Mouse (Mus musculus): Measurements from ENCODE around the gene Rapgef6. TPM values are rescaled to one million over a fixed set of nuclear protein-coding genes. Genes with fewer than 3 reads are reported as not detected.

The Rapgef6 gene
- polyA plus RNA-seq, 1 experiment = 12.1 TPM

DNA sequence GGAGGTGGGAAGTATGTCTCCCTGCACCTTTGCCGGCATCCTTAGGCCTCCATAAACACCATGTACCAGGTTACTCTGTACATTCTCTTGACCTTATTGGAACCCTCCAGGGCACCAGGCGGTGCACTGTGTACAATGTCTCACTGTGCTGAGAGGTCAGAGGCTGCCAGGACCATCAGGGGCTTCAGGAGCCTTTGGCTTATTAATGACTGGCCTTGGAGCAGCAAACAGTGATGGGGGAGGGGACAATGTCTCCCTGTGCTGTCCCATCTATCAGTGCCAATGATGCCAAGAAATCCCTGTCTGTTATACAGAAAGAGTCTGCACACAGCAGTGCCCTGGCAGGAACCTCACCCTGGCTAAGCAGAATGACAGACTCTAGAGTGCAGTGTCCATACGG is 195.2 kb downstream of the Rapgef6 start:
- no peak for DNase-seq
- Histone ChIP-seq H3K36me3 (ENCODE audit: control insufficient read depth, insufficient read depth, low read length) (no peaks in the 10 kb centered on the region), H3K4me3 (ENCODE audit: insufficient read depth, low read depth, low read length) (no peak overlapping the region), H3K27me3 (replicated peaks; ENCODE audit: control insufficient read depth, insufficient read depth, low read length) (no peaks in the 10 kb centered on the region), H3K27ac (ENCODE audit: insufficient read depth, low read depth, low read length) (no peak overlapping the region), H3K4me1 (ENCODE audit: control insufficient read depth, insufficient read depth, low read length) (no peaks in the 10 kb centered on the region)
- no peak for TF ChIP-seq CTCF (conservative IDR thresholded peaks at IDR 0.05; ENCODE audit: insufficient read depth, insufficient read length, low read depth, low read length)
- 94% methylated on average over 3 of the region's 3 CpGs for WGBS

DNA sequence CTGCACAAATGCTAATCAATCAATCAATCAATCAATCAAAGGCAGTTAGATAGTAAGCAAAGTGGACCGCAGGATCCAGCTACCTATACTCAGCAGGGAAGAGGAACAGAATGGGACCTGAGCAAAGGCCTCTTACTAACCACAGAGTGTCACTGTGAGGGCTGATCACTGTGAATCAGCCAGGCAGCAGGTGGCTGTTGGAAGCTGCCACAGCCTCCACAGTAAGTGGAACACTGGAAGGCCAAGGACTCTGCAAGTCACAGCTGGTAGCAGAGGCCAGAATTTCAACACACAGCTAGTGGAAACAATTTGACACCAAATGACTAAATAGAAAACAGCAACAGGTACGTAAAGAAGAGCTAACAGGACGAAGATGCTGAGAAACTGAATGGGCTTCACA is 196.0 kb downstream of the Rapgef6 start:
- H3K27ac ChIP-seq (ENCODE audit: insufficient read depth, low read depth, low read length) = no peak overlapping the region
- WGBS = 98% methylated on average over 3 of the region's 3 CpGs
- H3K36me3 ChIP-seq (ENCODE audit: control insufficient read depth, insufficient read depth, low read length) = no peaks in the 10 kb centered on the region
- H3K27me3 ChIP-seq (replicated peaks; ENCODE audit: control insufficient read depth, insufficient read depth, low read length) = no peaks in the 10 kb centered on the region
- no peaks in the 10 kb centered on the region for H3K4me1 ChIP-seq (ENCODE audit: control insufficient read depth, insufficient read depth, low read length)
- TF ChIP-seq POLR2A (IDR thresholded peaks at IDR 0.05; ENCODE audit: low read depth, low read length) (no peak), CTCF (conservative IDR thresholded peaks at IDR 0.05; ENCODE audit: insufficient read depth, insufficient read length, low read depth, low read length) (no peak)
- H3K4me3 ChIP-seq (ENCODE audit: insufficient read depth, low read depth, low read length) = no peak overlapping the region
- no peak for DNase-seq

DNA sequence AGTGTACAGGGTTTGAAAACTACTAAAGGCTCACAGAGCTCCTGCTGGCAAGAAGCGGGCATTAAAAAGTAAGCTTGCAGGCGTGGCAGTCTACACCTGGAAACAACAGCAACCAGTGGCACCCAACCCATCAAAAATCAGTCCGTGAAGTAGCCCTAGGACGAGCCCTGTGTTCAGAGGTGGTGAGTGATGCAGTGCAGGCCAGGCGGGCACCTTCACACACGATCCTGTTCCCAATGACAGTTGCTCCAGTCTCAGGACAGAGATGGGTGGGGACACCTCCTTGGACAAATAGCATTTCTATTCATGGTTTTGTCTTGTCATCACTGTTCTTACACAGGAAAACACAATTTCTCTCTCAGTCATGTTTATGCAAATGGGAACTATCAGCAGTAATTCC is 199.4 kb downstream of the Rapgef6 start:
- Histone ChIP-seq H3K27me3 (replicated peaks; ENCODE audit: control insufficient read depth, insufficient read depth, low read length) (no peaks in the 10 kb centered on the region), H3K4me3 (ENCODE audit: insufficient read depth, low read depth, low read length) (no peak overlapping the region), H3K4me1 (ENCODE audit: control insufficient read depth, insufficient read depth, low read length) (no peaks in the 10 kb centered on the region), H3K36me3 (ENCODE audit: control insufficient read depth, insufficient read depth, low read length) (no peaks in the 10 kb centered on the region), H3K27ac (ENCODE audit: insufficient read depth, low read depth, low read length) (no peak overlapping the region)
- DNase-seq = no peak
- WGBS = 88% methylated on average over 6 of the region's 6 CpGs
- TF ChIP-seq CTCF (conservative IDR thresholded peaks at IDR 0.05; ENCODE audit: insufficient read depth, insufficient read length, low read depth, low read length) (no peak), POLR2A (IDR thresholded peaks at IDR 0.05; ENCODE audit: low read depth, low read length) (no peak)

DNA sequence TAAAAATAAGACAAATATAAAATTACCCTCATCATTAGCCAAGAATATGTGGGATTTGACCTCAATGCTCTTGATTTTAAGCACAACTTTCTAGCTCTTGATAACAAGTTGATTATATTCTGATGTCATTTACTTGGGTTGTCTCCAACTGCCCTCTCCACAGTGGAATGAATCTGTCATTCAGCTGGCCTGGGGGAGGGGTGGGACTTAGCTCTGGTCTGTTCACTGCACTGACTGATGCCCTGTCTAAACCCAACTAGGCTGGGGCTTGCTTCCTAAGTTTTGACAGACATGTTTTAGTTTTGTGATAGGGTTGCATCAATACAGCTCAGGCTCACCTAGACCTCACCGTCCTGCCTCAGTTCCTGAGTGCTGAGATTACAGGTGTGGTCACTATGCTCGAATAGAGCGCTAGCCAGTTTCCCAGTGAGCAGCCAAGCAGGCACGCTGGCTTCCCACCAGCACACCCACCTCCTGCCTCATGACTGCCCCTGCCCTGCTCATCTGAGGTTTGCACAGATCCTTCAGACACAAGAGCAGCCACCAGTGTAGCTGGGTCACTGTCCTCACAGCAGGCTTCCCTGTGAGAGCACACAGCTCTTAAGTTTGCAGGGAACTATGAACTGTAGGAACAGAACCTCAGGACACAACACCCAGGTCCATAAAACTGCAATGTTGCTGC is 201.8 kb downstream of the Rapgef6 start:
- TF ChIP-seq POLR2A (IDR thresholded peaks at IDR 0.05; ENCODE audit: low read depth, low read length) (no peak), CTCF (conservative IDR thresholded peaks at IDR 0.05; ENCODE audit: insufficient read depth, insufficient read length, low read depth, low read length) (no peak)
- Histone ChIP-seq H3K4me3 (ENCODE audit: insufficient read depth, low read depth, low read length) (no peak overlapping the region), H3K27ac (ENCODE audit: insufficient read depth, low read depth, low read length) (no peak overlapping the region), H3K27me3 (replicated peaks; ENCODE audit: control insufficient read depth, insufficient read depth, low read length) (no peaks in the 10 kb centered on the region), H3K4me1 (ENCODE audit: control insufficient read depth, insufficient read depth, low read length) (no peaks in the 10 kb centered on the region), H3K36me3 (ENCODE audit: control insufficient read depth, insufficient read depth, low read length) (no peaks in the 10 kb centered on the region)
- WGBS = 54% methylated on average over 4 of the region's 4 CpGs
- DNase-seq = peak; percentile 11

DNA sequence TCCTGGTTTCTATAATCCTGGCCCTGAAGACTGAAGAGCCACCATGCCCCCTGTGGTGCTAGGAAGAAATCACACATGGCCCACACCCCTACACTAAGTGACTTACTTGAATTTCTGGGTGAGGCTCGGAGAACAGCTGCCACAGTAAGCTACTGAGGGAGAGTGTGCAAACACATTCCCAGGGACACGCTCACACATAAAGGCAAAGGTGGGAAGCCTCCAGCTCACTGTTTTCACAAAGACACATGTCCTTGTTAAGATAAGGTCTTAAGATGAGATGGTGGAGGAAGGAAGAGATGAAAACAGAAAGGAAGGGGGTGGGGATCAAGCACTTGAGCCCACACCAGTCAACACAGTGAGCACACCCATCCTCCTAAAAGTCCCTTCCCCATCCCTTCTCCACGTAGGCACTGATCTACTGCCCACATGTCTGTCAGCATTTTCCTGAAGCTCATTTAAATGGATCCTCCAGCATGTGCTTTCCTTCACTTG is 204.0 kb downstream of the Rapgef6 start:
- no peak overlapping the region for H3K27ac ChIP-seq (ENCODE audit: insufficient read depth, low read depth, low read length)
- H3K36me3 ChIP-seq (ENCODE audit: control insufficient read depth, insufficient read depth, low read length) = no peaks in the 10 kb centered on the region
- 89% methylated on average over 3 of the region's 3 CpGs for WGBS
- H3K4me1 ChIP-seq (ENCODE audit: control insufficient read depth, insufficient read depth, low read length) = no peaks in the 10 kb centered on the region
- H3K4me3 ChIP-seq (ENCODE audit: insufficient read depth, low read depth, low read length) = no peak overlapping the region
- no peaks in the 10 kb centered on the region for H3K27me3 ChIP-seq (replicated peaks; ENCODE audit: control insufficient read depth, insufficient read depth, low read length)
- TF ChIP-seq POLR2A (IDR thresholded peaks at IDR 0.05; ENCODE audit: low read depth, low read length) (no peak), CTCF (conservative IDR thresholded peaks at IDR 0.05; ENCODE audit: insufficient read depth, insufficient read length, low read depth, low read length) (no peak)
- DNase-seq = no peak

DNA sequence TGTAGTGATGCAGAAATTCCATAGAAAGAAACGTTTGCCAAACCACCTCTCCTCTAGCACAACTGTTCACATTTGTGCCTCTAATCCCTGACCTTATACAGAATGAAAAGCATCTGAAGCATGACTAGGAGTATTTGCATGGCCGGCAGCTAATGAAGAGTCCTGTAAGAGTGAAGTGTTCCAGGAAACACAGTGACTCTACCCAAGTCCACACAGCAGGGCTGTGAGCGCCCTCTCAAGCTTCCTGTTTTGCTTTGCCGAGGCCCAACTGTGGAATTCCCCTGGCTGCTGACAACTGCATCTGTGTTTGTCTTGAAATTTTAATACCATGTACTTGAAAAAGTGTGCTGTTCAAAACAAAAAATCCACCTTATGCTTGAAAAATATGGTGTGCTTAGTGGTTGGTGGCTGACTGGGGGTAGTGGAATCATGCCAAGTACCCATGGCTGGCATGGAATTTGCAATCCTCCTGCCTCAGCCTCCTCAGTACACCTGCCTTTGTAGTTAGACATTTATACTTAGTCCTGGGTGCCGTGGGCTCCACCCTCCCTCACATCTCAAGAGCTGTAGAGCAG is 204.8 kb downstream of the Rapgef6 start:
- H3K27ac ChIP-seq (ENCODE audit: insufficient read depth, low read depth, low read length) = peak overlapping the region; percentile 22

DNA sequence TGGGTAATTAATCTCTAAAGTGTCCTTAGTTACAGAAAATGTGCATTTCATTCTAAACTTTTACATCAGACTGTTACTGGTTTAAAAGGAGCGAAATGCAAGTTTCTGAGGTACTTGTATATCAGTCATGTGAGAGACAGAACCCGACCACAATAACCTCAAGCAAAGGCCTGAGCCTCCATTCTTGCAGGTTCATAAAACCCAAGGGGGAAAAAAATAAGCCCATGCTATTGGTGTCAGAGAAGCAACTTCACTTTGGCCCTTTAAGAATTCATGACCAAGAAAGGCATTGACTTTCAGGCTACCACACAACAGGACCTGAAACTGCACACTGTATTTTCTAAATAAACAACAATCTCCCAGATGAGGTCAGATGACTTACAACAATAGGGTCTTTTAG is 205.7 kb downstream of the Rapgef6 start:
- no peaks in the 10 kb centered on the region for H3K4me1 ChIP-seq (ENCODE audit: control insufficient read depth, insufficient read depth, low read length)
- no peaks in the 10 kb centered on the region for H3K36me3 ChIP-seq (ENCODE audit: control insufficient read depth, insufficient read depth, low read length)
- WGBS = 80% methylated on average over 2 of the region's 2 CpGs
- H3K4me3 ChIP-seq (ENCODE audit: insufficient read depth, low read depth, low read length) = no peak overlapping the region
- H3K27ac ChIP-seq (ENCODE audit: insufficient read depth, low read depth, low read length) = no peak overlapping the region
- H3K27me3 ChIP-seq (replicated peaks; ENCODE audit: control insufficient read depth, insufficient read depth, low read length) = no peaks in the 10 kb centered on the region
- no peak for DNase-seq
- TF ChIP-seq CTCF (conservative IDR thresholded peaks at IDR 0.05; ENCODE audit: insufficient read depth, insufficient read length, low read depth, low read length) (no peak), POLR2A (IDR thresholded peaks at IDR 0.05; ENCODE audit: low read depth, low read length) (no peak)

More for the DNA sequence above, 204.8 kb downstream of the Rapgef6 start:
- H3K36me3 ChIP-seq (ENCODE audit: control insufficient read depth, insufficient read depth, low read length) = no peaks in the 10 kb centered on the region
- 32% methylated on average over 5 of the region's 5 CpGs for WGBS
- H3K4me1 ChIP-seq (ENCODE audit: control insufficient read depth, insufficient read depth, low read length) = no peaks in the 10 kb centered on the region
- DNase-seq = peak; percentile 32
- TF ChIP-seq POLR2A (IDR thresholded peaks at IDR 0.05; ENCODE audit: low read depth, low read length) = no peak
- 0 out of 2 replicates have a peak, but pooled peaks have one; percentile 10 for TF ChIP-seq CTCF (conservative IDR thresholded peaks at IDR 0.05; ENCODE audit: insufficient read depth, insufficient read length, low read depth, low read length)
- no peak overlapping the region for H3K4me3 ChIP-seq (ENCODE audit: insufficient read depth, low read depth, low read length)
- H3K27me3 ChIP-seq (replicated peaks; ENCODE audit: control insufficient read depth, insufficient read depth, low read length) = no peaks in the 10 kb centered on the region

Measured in kidney, adult 2 months (tissue).